Mouse (Mus musculus) kidney, adult 2 months (tissue): Measurements from ENCODE around the gene Dennd2a. TPM values are rescaled to one million over a fixed set of nuclear protein-coding genes. Genes with fewer than 3 reads are reported as not detected.

Experiments
- DNase-seq: peaks from one replicate; pipeline ENCODE4 v3.0.0; 2021
- H3K27ac ChIP-seq: fragments of 200-500 bp; 2 replicates; pipeline ENCODE4 v1.5.1; 2012; ENCODE audit warnings: low read depth, low read length, control low read depth, inconsistent platforms; ENCODE audit not compliant: insufficient read depth
- H3K27me3 ChIP-seq: fragments of 200-500 bp; replicated peaks from 2 replicates; pipeline ENCODE4 v1.6.1; 2012; ENCODE audit warnings: mild to moderate bottlenecking, moderate library complexity, low read length, inconsistent platforms; ENCODE audit not compliant: control insufficient read depth, insufficient read depth
- H3K36me3 ChIP-seq: fragments of 200-500 bp; 2 replicates; pipeline ENCODE4 v1.6.1; 2012; ENCODE audit warnings: mild to moderate bottlenecking, moderate library complexity, low read length, inconsistent platforms; ENCODE audit not compliant: control insufficient read depth, insufficient read depth
- H3K4me1 ChIP-seq: fragments of 200-500 bp; 2 replicates; pipeline ENCODE4 v1.6.1; 2011; ENCODE audit warnings: low read length; ENCODE audit not compliant: control insufficient read depth, insufficient read depth
- H3K4me3 ChIP-seq: fragments of 200-500 bp; 2 replicates; pipeline ENCODE4 v1.5.1; 2011; ENCODE audit warnings: mild to moderate bottlenecking, low read depth, low read length, control low read depth; ENCODE audit not compliant: insufficient read depth
- CTCF ChIP-seq: fragments of 200-500 bp; conservative IDR thresholded peaks from 2 replicates; pipeline ENCODE4 v1.5.1; 2011; ENCODE audit warnings: low read depth, mild to moderate bottlenecking, control low read depth, low read length, moderate library complexity, mixed read lengths; ENCODE audit not compliant: insufficient read depth, insufficient read length
- POLR2A ChIP-seq: fragments of 200-500 bp; IDR thresholded peaks from one replicate; pipeline ENCODE4 v1.6.1; 2011; ENCODE audit warnings: low read depth, low read length, control low read depth
- WGBS: fragments of 180-500 bp; shearing (Covaris S2); methylation state at CpG from one replicate; pipeline ENCODE4 v1.1.7; 2018; 5-methylcytosine and 5-hydroxymethylcytosine counted together
- polyA plus RNA-seq: library from polyadenylated mRNA; depleted of rRNA; stranded (reverse); fragments of >200 nt; gene quantifications from 2 replicates; pipeline ENCODE4 v1.2.3, GENCODE M21; 2012

Dennd2a gene
- polyA plus RNA-seq, 1 experiment: 6.6 TPM

- H3K27ac ChIP-seq: no peak overlapping the region
- H3K4me3 ChIP-seq: no peak overlapping the region
- 0 out of 2 replicates have a peak, but pooled peaks cover 1% of the 10 kb centered on the region for H3K27me3 ChIP-seq
- WGBS: 92% methylated on average over 2 of the region's 2 CpGs
- TF ChIP-seq CTCF: no peak
- no peak for TF ChIP-seq POLR2A
- no peak for DNase-seq
- no peaks in the 10 kb centered on the region for H3K36me3 ChIP-seq
- H3K4me1 ChIP-seq: no peaks in the 10 kb centered on the region
These were observed 2.1 kb downstream of the Dennd2a start for GRCm38 (mm10) chr6:39555648-39555945.

GRCm38 (mm10) chr6:39554888-39555647, 2.6 kb downstream of the Dennd2a start:
- 79% methylated on average over 12 of the region's 12 CpGs for WGBS
- Histone ChIP-seq H3K27ac (no peak overlapping the region; the same call in 1 of the 2 replicates), H3K4me1 (no peaks in the 10 kb centered on the region), H3K27me3 (0 out of 2 replicates have a peak, but pooled peaks cover 1% of the 10 kb centered on the region), H3K4me3 (no peak overlapping the region), H3K36me3 (no peaks in the 10 kb centered on the region)
- TF ChIP-seq POLR2A (no peak), CTCF (no peak)
- DNase-seq: no peak

- Histone ChIP-seq H3K27ac (no peak overlapping the region), H3K4me1 (no peaks in the 10 kb centered on the region), H3K36me3 (no peaks in the 10 kb centered on the region), H3K27me3 (no peaks in the 10 kb centered on the region), H3K4me3 (no peak overlapping the region)
- WGBS: 46% methylated on average over 8 of the region's 8 CpGs
- TF ChIP-seq CTCF: no peak
- no peak for TF ChIP-seq POLR2A
- no peak for DNase-seq
These were observed 5.6 kb downstream of the Dennd2a start for GRCm38 (mm10) chr6:39551981-39552636.

GRCm38 (mm10) chr6:39548030-39548429, 9.6 kb downstream of the Dennd2a start:
- H3K4me1 ChIP-seq: peaks cover 3% of the 10 kb centered on the region; the same call in 1 of the 2 replicates
- TF ChIP-seq POLR2A (no peak), CTCF (no peak)
- H3K36me3 ChIP-seq: no peaks in the 10 kb centered on the region
- 69% methylated on average over 5 of the region's 5 CpGs for WGBS
- no peaks in the 10 kb centered on the region for H3K27me3 ChIP-seq
- no peak for DNase-seq
- no peak overlapping the region for H3K27ac ChIP-seq
- no peak overlapping the region for H3K4me3 ChIP-seq

GRCm38 (mm10) chr6:39545474-39545873, 12.2 kb downstream of the Dennd2a start:
- Histone ChIP-seq H3K4me1 (peaks cover 8% of the 10 kb centered on the region; the same call in 1 of the 2 replicates), H3K27me3 (no peaks in the 10 kb centered on the region), H3K4me3 (no peak overlapping the region), H3K27ac (no peak overlapping the region), H3K36me3 (no peaks in the 10 kb centered on the region)
- no peak for DNase-seq
- no peak for TF ChIP-seq CTCF
- no peak for TF ChIP-seq POLR2A
- WGBS: 90% methylated on average over 7 of the region's 7 CpGs

- Histone ChIP-seq H3K27me3 (no peaks in the 10 kb centered on the region), H3K4me1 (peaks cover 8% of the 10 kb centered on the region; the same call in 1 of the 2 replicates), H3K36me3 (no peaks in the 10 kb centered on the region), H3K27ac (peak overlapping the region; percentile 8; the same call in 1 of the 2 replicates), H3K4me3 (no peak overlapping the region)
- peak; percentile 40 for DNase-seq
- no peak for TF ChIP-seq POLR2A
- no peak for TF ChIP-seq CTCF
- 68% methylated on average over 15 of the region's 15 CpGs for WGBS
These were observed 13.8 kb downstream of the Dennd2a start for GRCm38 (mm10) chr6:39543769-39544420.
